Mouse (Mus musculus) intestine, postnatal 0 days (tissue): ENCODE results near the gene Nup214. TPM values are rescaled to one million over a fixed set of nuclear protein-coding genes. Genes with fewer than 3 reads are reported as not detected.

ENCODE experiments used
- ATAC-seq: fragments of 200-750 bp; cut with Nextera tagmentation; 2 replicates; pipeline ENCODE4 v1.8.0; 2017; ENCODE audit warnings: mild to moderate bottlenecking, moderate TSS enrichment, moderate library complexity
- H3K27ac ChIP-seq: fragments of 300-500 bp; sonication (generic); 2 replicates; pipeline ENCODE4 v1.5.1; 2014; ENCODE audit warnings: mild to moderate bottlenecking, low read depth, low read length, moderate library complexity
- H3K27me3 ChIP-seq: fragments of 300-500 bp; sonication (generic); replicated peaks from 2 replicates; pipeline ENCODE4 v1.6.1; 2014; ENCODE audit warnings: low read length, mixed read lengths; ENCODE audit not compliant: control insufficient read depth, insufficient read depth
- H3K36me3 ChIP-seq: fragments of 300-500 bp; sonication (generic); 2 replicates; pipeline ENCODE4 v1.6.1; 2014; ENCODE audit warnings: mild to moderate bottlenecking, moderate library complexity; ENCODE audit not compliant: control insufficient read depth, insufficient read depth
- H3K4me1 ChIP-seq: fragments of 300-500 bp; sonication (generic); replicated peaks from 2 replicates; pipeline ENCODE4 v1.6.1; 2014; ENCODE audit warnings: antibody characterized with exemption, low read length, mixed read lengths; ENCODE audit not compliant: control insufficient read depth, insufficient read depth
- H3K4me2 ChIP-seq: fragments of 300-500 bp; sonication (generic); replicated peaks from 2 replicates; pipeline ENCODE4 v1.6.1; 2014; ENCODE audit warnings: low read depth, mild to moderate bottlenecking, moderate library complexity
- H3K4me3 ChIP-seq: fragments of 300-500 bp; sonication (generic); 2 replicates; pipeline ENCODE4 v1.5.1; 2014; ENCODE audit warnings: low read depth, low read length
- H3K9ac ChIP-seq: fragments of 300-500 bp; sonication (generic); 2 replicates; pipeline ENCODE4 v1.6.1; 2014; ENCODE audit warnings: mild to moderate bottlenecking, low read depth, low read length
- H3K9me3 ChIP-seq: fragments of 300-500 bp; sonication (generic); 2 replicates; pipeline ENCODE4 v1.6.1; 2016; ENCODE audit warnings: mixed run types; ENCODE audit not compliant: control insufficient read depth
- CTCF ChIP-seq: sonication (generic); IDR thresholded peaks from 2 replicates; pipeline ENCODE4 v1.5.1; 2016; ENCODE audit warnings: low read depth, mild to moderate bottlenecking, control low read depth, antibody characterized with exemption, moderate library complexity
- WGBS: fragments of 180-500 bp; shearing (Covaris S2); extraction: QIAGEN DNeasy Blood & Tissue Kit; methylation state at CpG from one replicate; pipeline ENCODE4 v1.1.7; 2014; 5-methylcytosine and 5-hydroxymethylcytosine counted together
- polyA plus RNA-seq: library from polyadenylated mRNA; unstranded; fragments of >200 nt; fragmentation: Nextera tagmentation; extraction: Ambion mirVana; gene quantifications from 2 replicates; pipeline ENCODE4 v1.2.1, GENCODE M21; 2015

The Nup214 gene
- polyA plus RNA-seq, result 31.3 and 37.2 TPM in 2 replicates

- peak within 1 kb of the TSS; percentile 78 for H3K4me2 ChIP-seq
- no peaks in the 10 kb centered on the region for H3K4me1 ChIP-seq
- H3K4me3 ChIP-seq, result peak within 1 kb of the TSS; percentile 73
- H3K27me3 ChIP-seq, result no peaks in the 10 kb centered on the region
- H3K9ac ChIP-seq, result peak within 1 kb of the TSS; percentile 89
- no peak for TF ChIP-seq CTCF
- peak within 1 kb of the TSS; percentile 51 for H3K27ac ChIP-seq
- WGBS, result under 1% methylated on average over 60 of the region's 60 CpGs
- peaks cover 28% of the 10 kb centered on the region for H3K36me3 ChIP-seq
- ATAC-seq, result peak; percentile 99
- H3K9me3 ChIP-seq, result no peaks in the 10 kb centered on the region
These were observed at the start of gene Nup214 for GRCm38 (mm10) chr2:31974141-31974808. Nup214 (plus strand) TSS chr2:31974436.

GRCm38 (mm10) chr2:31924811-31925210 lies 49.4 kb upstream of the Nup214 start:
- Histone ChIP-seq H3K9ac (no peak overlapping the region), H3K27ac (no peak overlapping the region), H3K4me1 (no peaks in the 10 kb centered on the region), H3K4me3 (no peak overlapping the region), H3K27me3 (no peaks in the 10 kb centered on the region), H3K36me3 (no peaks in the 10 kb centered on the region), H3K4me2 (no peak overlapping the region), H3K9me3 (no peaks in the 10 kb centered on the region)
- no peak for TF ChIP-seq CTCF
- WGBS, result 22% methylated on average over 9 of the region's 9 CpGs
- ATAC-seq, result no peak

GRCm38 (mm10) chr2:31925936-31926335 lies 48.3 kb upstream of the Nup214 start:
- WGBS, result 49% methylated on average over 4 of the region's 4 CpGs
- H3K4me2 ChIP-seq, result no peak overlapping the region

GRCm38 (mm10) chr2:31929664-31930063 lies 44.6 kb upstream of the Nup214 start:
- WGBS, result 76% methylated on average over 3 of the region's 3 CpGs
- Histone ChIP-seq H3K36me3 (no peaks in the 10 kb centered on the region), H3K9ac (no peak overlapping the region), H3K4me1 (no peaks in the 10 kb centered on the region), H3K4me3 (no peak overlapping the region), H3K27me3 (no peaks in the 10 kb centered on the region), H3K9me3 (no peaks in the 10 kb centered on the region), H3K4me2 (no peak overlapping the region), H3K27ac (no peak overlapping the region)
- TF ChIP-seq CTCF, result no peak
- no peak for ATAC-seq

More at GRCm38 (mm10) chr2:31925936-31926335, 48.3 kb upstream of the Nup214 start:
- H3K4me1 ChIP-seq, result no peaks in the 10 kb centered on the region
- H3K27me3 ChIP-seq, result no peaks in the 10 kb centered on the region
- H3K9me3 ChIP-seq, result no peaks in the 10 kb centered on the region
- H3K4me3 ChIP-seq, result no peak overlapping the region
- no peak overlapping the region for H3K27ac ChIP-seq
- no peak overlapping the region for H3K9ac ChIP-seq
- TF ChIP-seq CTCF, result no peak
- no peaks in the 10 kb centered on the region for H3K36me3 ChIP-seq
- no peak for ATAC-seq

- H3K4me2 ChIP-seq, result no peak overlapping the region
- H3K27me3 ChIP-seq, result no peaks in the 10 kb centered on the region
- no peaks in the 10 kb centered on the region for H3K4me1 ChIP-seq
- no peaks in the 10 kb centered on the region for H3K36me3 ChIP-seq
- no peak for ATAC-seq
- H3K9me3 ChIP-seq, result no peaks in the 10 kb centered on the region
- no peak overlapping the region for H3K27ac ChIP-seq
- TF ChIP-seq CTCF, result no peak
- 60% methylated on average over 4 of the region's 4 CpGs for WGBS
- H3K4me3 ChIP-seq, result no peak overlapping the region
- H3K9ac ChIP-seq, result no peak overlapping the region
These were observed 39.7 kb upstream of the Nup214 start for GRCm38 (mm10) chr2:31934551-31934950.

- Histone ChIP-seq H3K27ac (no peak overlapping the region), H3K4me3 (no peak overlapping the region), H3K4me2 (no peak overlapping the region), H3K9me3 (no peaks in the 10 kb centered on the region), H3K4me1 (no peaks in the 10 kb centered on the region), H3K36me3 (no peaks in the 10 kb centered on the region), H3K9ac (no peak overlapping the region), H3K27me3 (no peaks in the 10 kb centered on the region)
- ATAC-seq, result no peak
- 27% methylated on average over 4 of the region's 4 CpGs for WGBS
- no peak for TF ChIP-seq CTCF
These were observed 39.2 kb upstream of the Nup214 start for GRCm38 (mm10) chr2:31935054-31935453.
